Mouse (Mus musculus): Measurements from ENCODE around the gene Timp1. TPM values are rescaled to one million over a fixed set of nuclear protein-coding genes. Genes with fewer than 3 reads are reported as not detected.

Timp1 gene
- 0.68 and 1.5 TPM in 2 replicates for polyA plus RNA-seq (2012; rRNA removed)

DNA sequence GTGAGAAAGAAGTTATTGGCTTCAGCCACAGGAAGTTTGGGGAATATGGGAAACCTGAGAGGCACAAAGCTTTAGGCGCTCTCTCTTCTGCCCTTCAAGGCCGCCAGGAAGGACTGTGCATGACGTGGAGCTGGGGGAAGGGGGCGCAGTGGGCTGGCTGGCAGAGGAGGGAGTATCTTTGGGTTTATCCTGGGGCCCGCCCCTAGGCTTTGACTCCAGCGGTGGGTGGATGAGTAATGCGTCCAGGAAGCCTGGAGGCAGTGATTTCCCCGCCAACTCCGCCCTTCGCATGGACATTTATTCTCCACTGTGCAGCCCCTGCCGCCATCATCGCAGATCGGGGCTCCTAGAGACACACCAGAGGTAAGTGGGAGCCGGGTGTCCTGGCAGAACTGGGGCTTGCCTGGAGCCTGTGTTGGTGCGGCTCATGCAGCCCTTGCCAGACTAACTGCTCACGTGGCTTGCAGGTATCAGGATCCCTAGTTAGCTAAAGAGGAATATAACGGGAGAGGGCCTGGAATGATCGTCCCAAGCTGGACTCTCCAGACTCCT is at the start of gene Timp1:
TSS of gene Timp1 (plus strand) at position 205 of the 552 bp plus-strand sequence.
- no peak for TF ChIP-seq CTCF (IDR thresholded peaks at IDR 0.05; ENCODE audit: extremely low read depth, insufficient read depth, low read length)
- no peak for TF ChIP-seq POLR2A (IDR thresholded peaks at IDR 0.05; ENCODE audit: extremely low read depth, insufficient read depth, low read length)
- Histone ChIP-seq H3K4me1 (ENCODE audit: control insufficient read depth, insufficient read depth, low read length) (peaks cover 7% of the 10 kb centered on the region), H3K27ac (ENCODE audit: insufficient read depth, low read length) (peak within 1 kb of the TSS; percentile 53; the same call in 1 of the 2 replicates), H3K4me3 (ENCODE audit: insufficient read depth, low read length) (no peak within 1 kb of the TSS)

DNA sequence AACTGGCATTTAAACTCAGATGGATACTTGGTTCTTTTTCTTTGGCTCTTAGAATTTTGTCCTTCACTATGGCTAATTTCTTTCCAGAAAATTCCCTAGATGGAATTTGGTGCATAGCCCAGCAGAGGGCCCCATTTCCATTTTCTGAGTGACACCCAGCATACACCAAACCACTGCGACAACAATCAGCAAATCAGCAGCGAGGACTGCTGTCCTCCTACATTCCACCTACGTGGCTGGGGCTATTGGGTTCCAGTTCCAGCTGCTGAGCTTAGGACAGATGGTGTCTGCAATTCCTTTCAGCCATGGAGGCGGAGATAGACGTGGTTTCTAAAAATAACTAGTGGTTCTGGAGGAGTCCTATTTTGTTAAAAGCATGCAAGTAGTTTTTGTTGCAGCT is 41.0 kb upstream of the Timp1 start:
- no peak overlapping the region for H3K4me3 ChIP-seq (ENCODE audit: insufficient read depth, low read length)
- TF ChIP-seq CTCF (IDR thresholded peaks at IDR 0.05; ENCODE audit: extremely low read depth, insufficient read depth, low read length), result peak; percentile 36; the same call in 1 of the 2 replicates
- TF ChIP-seq POLR2A (IDR thresholded peaks at IDR 0.05; ENCODE audit: extremely low read depth, insufficient read depth, low read length), result no peak
- H3K27ac ChIP-seq (ENCODE audit: insufficient read depth, low read length), result no peak overlapping the region
- H3K4me1 ChIP-seq (ENCODE audit: control insufficient read depth, insufficient read depth, low read length), result no peaks in the 10 kb centered on the region

DNA sequence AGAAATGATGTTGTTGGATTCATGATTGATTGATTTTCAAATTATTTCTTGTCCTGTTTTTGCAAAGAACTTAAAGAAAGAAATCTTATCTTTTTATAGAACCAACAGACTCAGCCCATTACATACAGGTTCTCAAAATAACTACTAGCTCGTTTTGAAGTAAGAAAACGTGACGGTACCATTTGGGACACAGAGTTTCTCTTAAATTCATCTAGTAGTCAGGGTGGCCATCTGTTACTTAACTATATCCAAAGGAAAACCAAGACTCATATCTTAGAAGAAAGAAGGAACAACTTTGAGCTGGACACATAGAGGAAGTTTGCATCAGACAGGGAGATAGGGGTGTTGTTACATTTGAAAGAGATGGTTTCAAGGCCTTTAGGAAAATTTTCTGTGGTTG is 22.7 kb upstream of the Timp1 start:
- Histone ChIP-seq H3K4me1 (ENCODE audit: control insufficient read depth, insufficient read depth, low read length) (peaks cover 1% of the 10 kb centered on the region; the same call in 1 of the 2 replicates), H3K27ac (ENCODE audit: insufficient read depth, low read length) (no peak overlapping the region), H3K4me3 (ENCODE audit: insufficient read depth, low read length) (no peak overlapping the region)
- no peak for TF ChIP-seq CTCF (IDR thresholded peaks at IDR 0.05; ENCODE audit: extremely low read depth, insufficient read depth, low read length)
- no peak for TF ChIP-seq POLR2A (IDR thresholded peaks at IDR 0.05; ENCODE audit: extremely low read depth, insufficient read depth, low read length)

DNA sequence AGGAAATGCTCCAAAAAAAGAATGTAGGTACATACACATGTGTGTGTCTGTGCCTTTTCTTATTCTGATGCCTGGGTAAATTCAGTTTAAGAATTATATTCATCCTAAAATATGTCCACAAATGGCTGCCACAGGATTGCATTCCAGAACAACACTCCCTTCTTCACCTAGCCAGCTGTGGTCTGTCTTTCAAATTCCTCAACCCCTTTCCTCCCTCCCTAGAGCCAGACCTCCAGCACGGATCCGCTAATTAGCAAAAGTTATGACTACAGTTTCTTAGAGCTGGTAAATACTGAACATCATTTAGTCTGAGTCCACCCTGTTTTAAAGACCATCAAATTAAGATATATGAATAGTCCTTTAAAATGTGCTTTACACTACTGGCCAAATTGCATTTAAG is 22.1 kb upstream of the Timp1 start:
- Histone ChIP-seq H3K4me3 (ENCODE audit: insufficient read depth, low read length) (no peak overlapping the region; the same call in 1 of the 2 replicates), H3K4me1 (ENCODE audit: control insufficient read depth, insufficient read depth, low read length) (peaks cover 1% of the 10 kb centered on the region; the same call in 1 of the 2 replicates), H3K27ac (ENCODE audit: insufficient read depth, low read length) (no peak overlapping the region)
- no peak for TF ChIP-seq CTCF (IDR thresholded peaks at IDR 0.05; ENCODE audit: extremely low read depth, insufficient read depth, low read length)
- TF ChIP-seq POLR2A (IDR thresholded peaks at IDR 0.05; ENCODE audit: extremely low read depth, insufficient read depth, low read length), result no peak

DNA sequence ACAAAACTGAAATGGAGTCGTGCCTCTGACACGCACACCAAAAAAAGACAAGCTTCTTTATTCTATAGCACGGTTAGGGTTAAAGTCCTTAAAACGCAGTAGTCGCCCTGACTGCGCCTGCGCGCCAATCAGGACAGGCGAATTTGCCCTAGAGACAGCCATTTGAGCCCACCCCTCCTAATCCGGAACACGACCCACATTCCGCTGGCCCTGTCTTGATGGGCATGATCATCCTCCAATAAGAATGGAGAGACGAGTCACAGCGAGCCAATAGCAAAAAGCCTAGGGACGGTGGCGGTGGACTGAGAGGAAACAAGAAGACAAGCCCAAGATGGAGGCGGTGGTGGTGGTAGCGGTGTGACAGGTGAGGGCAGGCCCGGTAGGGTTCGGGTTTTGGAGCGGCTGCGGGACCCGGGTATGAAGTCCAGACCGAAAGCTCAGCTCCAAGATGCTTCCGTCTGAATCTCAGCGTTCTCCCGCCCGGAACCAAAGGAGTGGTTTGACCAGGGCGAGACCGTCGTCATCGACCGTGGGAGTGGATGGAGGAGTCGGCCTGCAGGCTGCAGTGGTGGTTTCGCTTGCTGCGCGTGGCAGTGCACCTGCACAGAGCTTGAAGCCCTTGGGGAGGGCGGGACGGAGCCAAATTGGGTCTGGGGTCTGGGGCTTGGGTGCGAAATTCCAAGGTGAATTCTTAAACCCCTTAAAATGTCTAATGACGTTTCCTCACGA is 21.5 kb upstream of the Timp1 start:
- H3K4me3 ChIP-seq (ENCODE audit: insufficient read depth, low read length), result peak overlapping the region; percentile 78
- TF ChIP-seq POLR2A (IDR thresholded peaks at IDR 0.05; ENCODE audit: extremely low read depth, insufficient read depth, low read length), result peak; percentile 84
- no peak for TF ChIP-seq CTCF (IDR thresholded peaks at IDR 0.05; ENCODE audit: extremely low read depth, insufficient read depth, low read length)
- peak overlapping the region; percentile 95 for H3K27ac ChIP-seq (ENCODE audit: insufficient read depth, low read length)
- peaks cover 1% of the 10 kb centered on the region; the same call in 1 of the 2 replicates for H3K4me1 ChIP-seq (ENCODE audit: control insufficient read depth, insufficient read depth, low read length)

DNA sequence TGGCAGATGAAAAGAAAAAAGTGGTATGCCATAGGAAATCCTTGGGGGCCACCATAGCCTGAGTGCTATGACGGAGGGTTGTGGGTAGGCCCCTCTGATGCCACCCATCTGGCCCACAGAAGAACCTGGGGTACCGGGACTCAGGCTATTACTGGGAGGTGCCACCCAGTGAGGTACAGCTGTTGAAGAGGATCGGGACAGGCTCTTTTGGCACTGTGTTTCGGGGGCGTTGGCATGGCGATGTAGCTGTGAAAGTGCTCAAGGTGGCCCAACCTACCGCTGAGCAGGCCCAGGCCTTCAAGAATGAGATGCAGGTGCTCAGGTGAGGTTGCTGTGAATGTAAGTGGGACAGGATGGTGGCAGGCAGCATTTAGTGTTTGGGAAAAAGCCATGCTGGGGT is 16.2 kb upstream of the Timp1 start:
- Histone ChIP-seq H3K27ac (ENCODE audit: insufficient read depth, low read length) (peak overlapping the region; percentile 81), H3K4me3 (ENCODE audit: insufficient read depth, low read length) (no peak overlapping the region)

DNA sequence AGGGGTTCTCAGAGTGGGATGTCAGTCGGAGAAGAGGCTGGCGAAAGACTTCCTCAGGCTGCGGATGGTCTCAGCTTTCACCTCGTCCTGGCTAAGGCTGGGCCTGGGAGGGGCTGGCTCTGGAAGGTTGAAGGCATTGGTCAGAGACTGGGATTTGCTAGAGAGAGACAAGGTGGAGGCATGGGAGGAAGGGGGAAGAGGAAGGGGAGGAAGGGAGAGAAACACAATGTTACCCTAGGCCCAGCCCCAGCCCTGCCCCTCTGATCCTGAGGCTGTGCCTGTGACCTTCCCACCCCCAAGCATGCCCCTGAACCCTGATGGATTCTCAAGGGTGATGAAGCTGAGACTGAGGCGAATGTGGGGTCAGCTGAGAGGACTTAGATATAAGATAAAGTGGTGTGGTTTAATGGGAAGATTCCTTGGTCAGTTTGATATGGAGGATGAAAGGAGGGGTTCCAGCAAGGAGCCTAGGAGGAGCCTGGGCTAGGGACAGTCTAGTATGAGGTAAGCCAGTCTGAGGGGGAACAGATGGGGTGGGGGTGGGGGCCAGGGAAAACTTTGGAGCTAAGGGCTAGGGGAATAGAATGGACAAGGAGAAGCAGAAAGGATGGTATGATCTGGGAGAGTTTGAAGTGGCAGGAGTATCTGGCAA is 8.4 kb upstream of the Timp1 start:
- no peaks in the 10 kb centered on the region for H3K4me1 ChIP-seq (ENCODE audit: control insufficient read depth, insufficient read depth, low read length)
- no peak overlapping the region for H3K27ac ChIP-seq (ENCODE audit: insufficient read depth, low read length)
- H3K4me3 ChIP-seq (ENCODE audit: insufficient read depth, low read length), result no peak overlapping the region
- TF ChIP-seq POLR2A (IDR thresholded peaks at IDR 0.05; ENCODE audit: extremely low read depth, insufficient read depth, low read length), result no peak
- no peak for TF ChIP-seq CTCF (IDR thresholded peaks at IDR 0.05; ENCODE audit: extremely low read depth, insufficient read depth, low read length)

More for the DNA sequence above, 16.2 kb upstream of the Timp1 start:
- H3K4me1 ChIP-seq (ENCODE audit: control insufficient read depth, insufficient read depth, low read length), result no peaks in the 10 kb centered on the region; the same call in 1 of the 2 replicates
- no peak for TF ChIP-seq POLR2A (IDR thresholded peaks at IDR 0.05; ENCODE audit: extremely low read depth, insufficient read depth, low read length)
- TF ChIP-seq CTCF (IDR thresholded peaks at IDR 0.05; ENCODE audit: extremely low read depth, insufficient read depth, low read length), result no peak

DNA sequence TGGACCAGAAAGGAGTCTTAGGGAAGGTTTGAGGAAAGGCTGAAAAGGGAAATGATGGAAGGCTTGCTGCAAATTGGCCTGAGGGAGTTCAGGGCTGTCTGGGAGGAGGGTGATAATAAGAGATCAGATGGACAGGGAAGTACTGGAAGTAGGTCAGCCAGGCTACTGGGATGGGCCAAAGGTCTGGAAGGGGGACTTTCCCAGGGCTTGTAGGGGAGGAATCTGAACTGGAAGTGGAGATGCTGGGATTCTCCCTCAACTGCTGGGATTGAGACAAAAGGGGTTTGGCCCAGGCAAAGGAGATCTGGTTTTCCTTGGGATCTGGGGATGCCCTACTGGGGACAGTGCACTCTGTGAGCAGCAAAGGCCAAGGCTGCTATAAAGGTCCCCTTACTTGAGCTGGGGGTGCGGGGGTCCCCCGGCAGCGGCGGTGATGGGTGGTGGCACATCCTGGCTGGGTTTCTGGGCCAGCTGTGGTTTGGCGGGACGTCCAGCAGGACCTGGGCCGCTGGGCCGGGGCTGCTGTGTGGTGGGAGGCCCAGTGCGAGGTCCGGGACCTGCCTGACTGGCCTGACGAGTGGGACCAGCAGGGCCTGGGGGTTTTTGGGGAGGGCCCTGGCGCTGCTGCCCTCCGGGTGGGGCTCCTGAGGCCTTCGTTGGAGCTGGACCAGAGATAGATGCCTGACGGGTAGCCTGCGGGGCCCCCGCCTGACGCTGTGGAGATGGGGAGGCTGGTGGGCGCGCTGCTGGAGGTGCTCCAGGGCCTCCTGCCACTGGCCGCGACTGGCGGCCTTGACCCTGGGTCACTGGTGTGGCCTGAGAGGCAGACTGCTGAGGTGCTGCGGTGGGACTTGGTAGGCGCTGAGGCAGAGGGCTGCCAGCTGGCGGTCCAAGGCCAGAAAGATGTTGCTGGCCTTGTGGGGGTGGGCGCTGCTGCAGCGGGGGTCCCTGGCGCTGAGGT is 7.6 kb upstream of the Timp1 start:
- Histone ChIP-seq H3K27ac (ENCODE audit: insufficient read depth, low read length) (peak overlapping the region; percentile 7; the same call in 1 of the 2 replicates), H3K4me1 (ENCODE audit: control insufficient read depth, insufficient read depth, low read length) (no peaks in the 10 kb centered on the region), H3K4me3 (ENCODE audit: insufficient read depth, low read length) (no peak overlapping the region)
- no peak for TF ChIP-seq CTCF (IDR thresholded peaks at IDR 0.05; ENCODE audit: extremely low read depth, insufficient read depth, low read length)
- TF ChIP-seq POLR2A (IDR thresholded peaks at IDR 0.05; ENCODE audit: extremely low read depth, insufficient read depth, low read length), result no peak

Data from cortical plate, adult 2 months (tissue).